Mouse (Mus musculus) gastrocnemius, postnatal 14 days (tissue): ENCODE data around the gene Olfr972. TPM values are rescaled to one million over a fixed set of nuclear protein-coding genes. Genes with fewer than 3 reads are reported as not detected.
"Not testable (repeated sequence)": the region's sequence is repeated elsewhere in the genome, so short reads cannot be mapped to it uniquely, and the experiment has no call there.

Source experiments
- DNase-seq: peaks from one replicate; pipeline ENCODE4 v3.0.0; 2021; ENCODE audit warnings: mixed read lengths
- intact Hi-C: fragments of 180-260 bp; cut with DNase I; formaldehyde crosslinking; loops from one replicate; pipeline ENCODE4 v1.15.1; 2025; ENCODE audit warnings: low total_unique reads
- long read RNA-seq, 2 experiments: library from polyadenylated mRNA; stranded (forward); transcript quantifications; one replicate each; pipeline ENCODE4 v2.0.0; 2021
- total RNA-seq, 2 experiments: library from RNA; stranded (reverse); gene quantifications; 2 replicates each; pipeline ENCODE4 v1.2.3; 2021

Gene Olfr972
- total RNA-seq: not detected
- long read RNA-seq, experiment 1: 0 reads
- long read RNA-seq, experiment 2: 0 reads

- DNase-seq: no peak
- intact Hi-C loops: no loop called here
Measured at GRCm38 (mm10) chr9:39866122-39866521, at the start of gene Olfr972. TSS of gene Olfr972 (plus strand) at chr9:39866422.

- intact Hi-C loops, DNase-seq: not testable (repeated sequence)
Measured at GRCm38 (mm10) chr9:39836576-39836975, 29.6 kb upstream of the Olfr972 start, which contains the start of gene Olfr971. TSS of gene Olfr971 (plus strand) at chr9:39836876.

GRCm38 (mm10) chr9:39871986-39872385 lies 5.8 kb downstream of the Olfr972 start:
- DNase-seq, intact Hi-C loops: not testable (repeated sequence)

GRCm38 (mm10) chr9:39877541-39878396 lies 11.5 kb downstream of the Olfr972 start:
- intact Hi-C loops, DNase-seq: not testable (repeated sequence)

- intact Hi-C loops: no loop called here
- DNase-seq: no peak
Measured at GRCm38 (mm10) chr9:39905106-39905505, 38.9 kb downstream of the Olfr972 start.

GRCm38 (mm10) chr9:39907036-39907435 lies 40.8 kb downstream of the Olfr972 start, which contains the start of gene Olfr229:
TSS of gene Olfr229 (plus strand) at chr9:39907336.
- no peak for DNase-seq
- intact Hi-C loops: no loop called here

- intact Hi-C loops: no loop called here
- no peak for DNase-seq
Measured at GRCm38 (mm10) chr9:39909939-39910338, 43.7 kb downstream of the Olfr972 start.

Other genes starting within 250 kb of the Olfr972 start
- not detected for gene Olfr960, start 245.0 kb upstream of the Olfr972 start, total RNA-seq
- not detected for gene Olfr961, start 221.3 kb upstream of the Olfr972 start, total RNA-seq
- gene Olfr963, start 199.2 kb upstream of the Olfr972 start, total RNA-seq: not detected
- gene Olfr149, start 159.3 kb upstream of the Olfr972 start, total RNA-seq: not detected
- not detected for gene Olfr965, start 155.1 kb upstream of the Olfr972 start, total RNA-seq
- gene Olfr150, start 135.4 kb upstream of the Olfr972 start, total RNA-seq: not detected
- gene Olfr967, start 120.2 kb upstream of the Olfr972 start, total RNA-seq: not detected
- gene Olfr968, start 83.2 kb upstream of the Olfr972 start, total RNA-seq: not detected
- not detected for gene Olfr969, start 75.5 kb upstream of the Olfr972 start, total RNA-seq
- not detected for gene Olfr970, start 57.6 kb upstream of the Olfr972 start, total RNA-seq
- not detected for gene Olfr971, start 29.5 kb upstream of the Olfr972 start, total RNA-seq
- gene Olfr229, start 40.9 kb downstream of the Olfr972 start, total RNA-seq: not detected
- not detected for gene Olfr974, start 71.1 kb downstream of the Olfr972 start, total RNA-seq
- gene Olfr975, start 85.6 kb downstream of the Olfr972 start, total RNA-seq: not detected
- not detected for gene Olfr976, start 94.7 kb downstream of the Olfr972 start, total RNA-seq
- gene Olfr978, start 125.7 kb downstream of the Olfr972 start, total RNA-seq: not detected
- gene Olfr979, start 137.0 kb downstream of the Olfr972 start, total RNA-seq: not detected
- gene Olfr980, start 143.2 kb downstream of the Olfr972 start, total RNA-seq: not detected
- not detected for gene Olfr981, start 155.0 kb downstream of the Olfr972 start, total RNA-seq
- gene Olfr982, start 207.4 kb downstream of the Olfr972 start, total RNA-seq: not detected
- not detected for gene Olfr983, start 227.2 kb downstream of the Olfr972 start, total RNA-seq
- gene Olfr984, start 247.8 kb downstream of the Olfr972 start, total RNA-seq: not detected